Mouse (Mus musculus) neural tube, embryonic 10.5 days (tissue): ENCODE results near the gene Spcs2.

ENCODE experiments used
- DNase-seq: peaks from one replicate; pipeline ENCODE4 v3.0.0-alpha.2; 2017; ENCODE audit warnings: low spot score; ENCODE audit errors: extremely low spot score

Gene Spcs2

GRCm38 (mm10) chr7:99864241-99865028, 1.2 kb upstream of the Spcs2 start:
- no peak for DNase-seq

- peak; percentile 95 for DNase-seq
Observed at GRCm38 (mm10) chr7:99858813-99859585, 4.3 kb downstream of the Spcs2 start, which contains the start of gene Xrra1. Xrra1 (plus strand) TSS chr7:99859116.

DNA sequence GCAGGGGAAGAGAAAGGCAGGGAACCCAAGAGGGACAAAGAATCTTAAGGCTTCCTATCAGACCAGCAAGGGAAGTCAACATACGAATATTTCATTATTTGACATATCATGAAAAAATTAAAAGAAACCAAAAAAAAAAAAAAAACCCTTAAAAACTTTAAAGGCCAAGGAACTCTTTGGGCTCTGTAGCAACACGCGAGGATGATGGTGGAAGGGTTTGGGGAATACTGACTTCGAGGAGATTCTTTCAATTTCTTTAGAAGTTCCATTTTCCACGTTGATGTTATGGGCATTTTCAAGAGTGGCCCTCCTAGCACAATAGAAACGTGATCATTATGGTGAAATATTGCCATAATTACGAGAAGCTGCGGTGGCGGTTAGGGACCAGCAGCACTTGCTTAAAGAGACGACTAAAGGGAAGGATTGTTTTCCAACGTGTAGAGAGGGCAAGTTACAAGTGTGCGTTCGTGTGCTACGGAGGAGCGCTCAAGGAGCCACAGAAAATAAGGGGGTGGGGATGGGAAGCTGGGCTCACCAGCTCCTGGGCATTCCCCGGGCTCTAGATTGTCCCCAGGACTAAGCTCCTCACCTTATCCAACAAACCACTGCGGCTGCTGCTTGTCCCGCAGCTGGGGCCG, 5.0 kb downstream of the Spcs2 start:
- DNase-seq: no peak

GRCm38 (mm10) chr7:99856266-99856861, 6.9 kb downstream of the Spcs2 start:
- no peak for DNase-seq

DNA sequence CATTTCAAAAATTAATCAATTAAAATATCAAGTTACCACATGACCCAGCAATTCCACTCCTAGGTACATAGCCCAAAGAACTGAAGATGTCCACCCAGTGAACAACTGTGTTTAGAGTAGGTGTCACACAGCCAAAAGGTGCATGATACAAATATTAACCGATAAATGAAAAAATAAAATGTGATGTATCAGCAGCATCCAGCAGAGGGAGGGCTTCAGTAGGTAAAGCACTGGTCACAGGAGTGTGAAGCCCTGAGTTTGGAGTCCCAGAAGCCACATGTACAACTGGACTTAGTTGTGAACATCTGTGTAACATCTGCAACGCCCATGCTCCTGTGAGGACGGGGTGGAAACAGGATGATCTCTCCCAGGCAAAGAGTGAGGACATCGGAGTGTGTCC, 9.0 kb downstream of the Spcs2 start:
- DNase-seq: no peak

DNA sequence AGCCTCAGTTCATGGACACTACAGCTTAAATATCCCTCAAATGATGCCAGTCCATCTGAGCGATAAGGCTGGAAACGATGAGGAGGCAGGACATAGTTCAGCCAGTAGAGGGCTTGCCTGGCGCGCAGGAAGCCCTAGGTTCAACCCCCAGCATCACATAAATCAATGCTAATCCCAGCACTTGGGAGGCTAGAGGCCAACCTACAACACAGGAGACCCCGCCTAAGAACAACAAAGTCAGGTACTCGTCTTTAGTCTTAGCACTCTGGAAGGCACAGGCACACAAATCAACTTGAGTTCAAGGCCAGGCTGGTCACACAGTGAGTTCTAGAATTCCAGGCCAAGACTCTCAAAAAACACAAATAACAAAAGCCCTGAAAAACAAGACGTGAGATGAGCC, 9.9 kb downstream of the Spcs2 start:
- no peak for DNase-seq

- no peak for DNase-seq
Observed at GRCm38 (mm10) chr7:99851618-99852017, 11.6 kb downstream of the Spcs2 start.

DNA sequence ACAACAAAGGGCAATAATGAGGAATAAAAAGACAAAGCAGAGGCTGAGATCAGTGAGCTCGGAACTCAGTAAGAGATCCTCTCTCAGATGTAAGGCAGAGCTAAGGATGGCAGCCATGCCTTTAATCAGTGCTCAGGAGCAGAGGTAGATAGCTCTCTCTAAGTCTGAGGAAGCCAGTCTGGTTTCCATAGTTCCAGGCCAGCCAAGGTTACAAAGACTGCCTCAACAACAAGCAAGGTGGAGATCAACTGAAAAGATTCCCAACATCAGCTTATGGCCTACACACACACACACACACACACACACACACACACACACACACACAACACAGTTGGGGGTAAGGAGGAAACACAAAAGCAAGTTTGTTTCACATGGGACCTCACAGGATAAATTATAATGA, 12.1 kb downstream of the Spcs2 start:
- DNase-seq: no peak

DNA sequence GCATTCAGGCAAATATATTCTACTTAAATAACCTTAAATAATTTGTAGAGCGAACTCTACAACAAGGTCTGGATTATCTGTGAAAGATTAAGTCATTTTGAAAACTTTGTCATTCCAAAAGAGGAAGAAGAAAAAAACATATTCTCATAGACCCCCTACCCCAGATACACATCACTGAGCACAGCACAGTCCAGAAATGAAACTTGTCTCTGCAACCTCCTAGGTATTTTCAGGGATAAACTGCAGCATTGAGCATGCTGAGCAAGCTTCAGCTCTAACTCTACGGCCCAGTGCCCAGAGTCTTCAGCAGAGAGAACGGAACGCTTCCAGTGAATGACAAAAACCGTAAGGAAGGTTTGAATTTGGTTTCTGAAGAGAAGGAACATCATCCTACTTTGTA, 12.7 kb downstream of the Spcs2 start:
- no peak for DNase-seq

DNA sequence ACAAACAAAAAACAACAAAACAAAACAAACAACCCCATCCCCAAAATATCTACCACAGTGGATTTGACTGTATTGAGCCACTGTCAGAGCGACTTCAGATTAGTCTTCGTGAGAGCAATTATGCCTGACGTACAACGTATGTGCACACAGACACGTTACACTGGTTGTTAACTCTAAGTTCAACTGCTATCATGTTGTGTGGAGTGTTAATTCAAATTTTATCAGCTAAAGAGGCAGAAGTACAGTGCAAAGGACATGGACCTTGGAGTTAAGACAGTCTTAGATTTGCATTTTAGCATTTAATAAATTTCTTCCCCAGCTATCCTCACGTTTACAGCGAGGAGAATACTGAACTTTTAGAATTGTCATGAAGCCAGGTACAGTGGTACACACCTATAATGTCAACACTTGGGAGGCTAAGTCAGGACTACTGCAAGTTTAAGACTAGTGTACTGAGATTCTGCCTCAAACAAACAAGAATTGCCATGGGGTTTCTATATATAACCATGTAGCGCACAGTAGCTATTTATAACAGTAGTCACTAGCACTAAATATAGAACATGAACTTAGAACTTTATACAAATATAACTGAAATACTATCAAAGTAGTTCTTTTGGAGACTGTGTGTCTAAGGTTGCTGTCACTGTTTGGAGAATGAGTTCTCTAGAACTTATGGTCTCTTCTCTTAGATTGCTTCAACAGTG, 17.6 kb downstream of the Spcs2 start:
- DNase-seq: no peak

GRCm38 (mm10) chr7:99838241-99838640, 25.0 kb downstream of the Spcs2 start:
- DNase-seq: no peak

DNA sequence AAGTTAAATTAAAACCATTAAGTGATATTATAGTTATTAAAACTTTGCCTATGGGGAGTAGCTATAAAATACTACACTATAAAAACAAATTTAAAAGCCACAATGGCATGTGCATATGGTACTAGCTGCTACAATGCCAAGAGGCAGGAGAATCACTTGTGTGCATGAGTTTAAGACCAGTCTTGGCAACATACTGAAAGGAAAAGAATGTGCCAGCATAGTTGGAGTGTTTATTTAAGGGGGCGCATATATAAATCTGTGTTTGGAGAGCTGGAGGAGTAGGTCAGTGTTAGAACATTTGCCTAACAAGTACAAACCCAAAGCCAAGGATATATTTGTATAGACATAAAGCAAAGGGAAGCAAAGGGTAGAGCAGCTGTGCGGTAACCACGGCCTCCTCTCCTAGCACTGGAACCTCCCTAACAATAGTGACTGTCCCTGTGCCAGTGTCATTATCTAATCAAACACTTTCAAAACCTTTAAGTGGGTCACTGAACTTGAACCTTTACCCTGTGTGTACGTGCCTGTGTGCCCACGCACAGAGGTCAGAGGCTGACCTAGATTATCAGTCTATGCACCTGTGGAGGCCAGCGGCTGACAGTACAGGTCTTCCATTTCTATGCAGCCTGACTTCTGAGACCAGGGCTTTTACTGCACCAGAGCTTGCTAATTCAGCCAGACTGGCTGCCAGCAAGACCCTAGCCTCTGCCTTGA, 25.7 kb downstream of the Spcs2 start:
- DNase-seq: no peak

- no peak for DNase-seq
Observed at GRCm38 (mm10) chr7:99836781-99837180, 26.5 kb downstream of the Spcs2 start.

DNA sequence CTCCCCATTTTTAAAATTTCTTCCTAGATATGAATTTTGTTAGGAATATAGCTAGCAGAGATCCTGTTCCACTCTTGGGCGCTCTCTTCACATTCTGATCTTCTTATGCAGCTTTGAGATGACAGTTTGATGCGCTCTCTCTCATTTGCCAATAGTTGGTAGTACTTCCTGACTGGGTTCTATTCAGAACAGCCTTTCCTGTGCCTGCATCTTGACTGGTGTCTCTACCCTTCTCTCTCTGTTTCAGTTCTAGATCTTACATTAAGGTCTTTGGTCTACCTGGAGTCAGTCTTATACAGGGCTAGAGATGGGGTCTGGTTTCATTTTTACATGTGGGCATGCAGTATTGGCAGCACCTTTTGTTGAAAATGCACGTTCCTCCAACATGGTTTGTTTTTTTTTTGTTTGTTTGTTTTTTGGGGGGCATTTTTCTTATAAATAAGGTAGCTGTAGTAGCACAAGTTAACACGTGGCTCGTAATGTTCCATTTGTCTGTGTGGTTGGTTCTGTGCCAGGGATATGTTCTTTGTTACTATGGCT, 28.9 kb downstream of the Spcs2 start:
- no peak for DNase-seq

GRCm38 (mm10) chr7:99833846-99834222, 29.4 kb downstream of the Spcs2 start:
- DNase-seq: no peak

DNA sequence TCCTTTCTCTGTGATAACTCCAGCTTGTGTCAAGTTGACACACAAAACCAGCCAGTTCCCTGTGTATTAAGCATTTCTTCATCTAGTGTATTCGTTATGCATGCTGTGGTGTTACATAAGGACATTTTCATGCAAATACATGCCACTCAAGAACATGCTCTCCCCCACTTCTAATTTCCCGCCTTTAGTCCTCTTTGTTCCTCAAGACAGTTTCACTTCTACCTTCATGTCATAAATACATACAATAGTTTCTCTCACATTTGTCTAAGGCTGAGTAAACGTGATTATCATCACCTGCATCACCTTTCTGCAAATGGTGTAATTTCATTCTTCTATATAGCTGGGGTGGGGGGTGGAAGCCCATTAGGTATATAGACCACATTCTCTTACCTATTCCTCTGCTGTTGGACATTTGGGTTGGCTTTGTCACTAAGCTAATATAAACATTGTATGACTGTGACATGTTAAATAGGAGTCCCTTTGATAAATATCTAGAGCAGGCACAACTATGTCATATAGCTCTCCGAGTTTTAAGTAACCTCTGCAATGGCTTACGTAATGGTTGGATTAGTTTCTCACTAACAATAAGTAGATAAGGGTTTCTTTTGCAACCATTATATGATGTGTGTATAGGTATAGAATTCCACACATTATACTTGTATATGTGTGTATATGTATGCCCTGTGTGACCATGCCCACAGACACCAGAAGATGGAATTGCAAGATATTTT, 30.0 kb downstream of the Spcs2 start:
- DNase-seq: no peak

GRCm38 (mm10) chr7:99828083-99828570, 35.1 kb downstream of the Spcs2 start, which contains the start of gene Neu3:
Neu3 (minus strand) TSS chr7:99828417.
- peak; percentile 85 for DNase-seq

GRCm38 (mm10) chr7:99826096-99826495, 37.2 kb downstream of the Spcs2 start:
- DNase-seq: no peak

- no peak for DNase-seq
Observed at GRCm38 (mm10) chr7:99825511-99825910, 37.8 kb downstream of the Spcs2 start.
